Mouse (Mus musculus): ENCODE measurements at regions not wholly inside any gene's neighbourhood (a gene's known extent, or its start where the extent isn't known, plus 50 kb on each side); places are given as distances from the start of the nearest gene placed in this dataset.

DNA sequence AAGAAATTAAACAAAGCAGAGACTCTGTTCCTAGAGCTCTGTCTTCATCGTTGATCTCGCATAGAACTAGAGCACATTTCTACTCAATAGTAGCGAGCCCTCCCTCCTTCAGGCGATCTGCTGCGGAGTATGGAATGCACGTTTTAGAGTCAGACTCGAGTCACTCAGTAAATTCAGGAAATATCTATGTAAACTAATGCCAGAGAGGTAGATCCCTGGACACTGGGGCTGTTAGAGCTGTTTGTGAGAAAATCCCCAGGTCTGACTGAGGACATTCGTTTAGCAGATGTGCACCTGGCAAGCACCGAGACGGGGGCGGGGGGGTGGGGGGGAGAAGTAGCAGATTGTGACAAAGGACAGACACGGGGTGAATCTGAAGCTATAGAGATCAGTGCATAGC lies 226.0 kb upstream of the Dkk2 start:
- TF ChIP-seq POLR2A (IDR thresholded peaks at IDR 0.05; ENCODE audit: low read depth, low read length) = no peak
- TF ChIP-seq CTCF (IDR thresholded peaks at IDR 0.05; ENCODE audit: extremely low read depth, insufficient read length, insufficient replicate concordance, low read depth, low read length) = no peak
